Mouse (Mus musculus) midbrain, embryonic 15.5 days (tissue): ENCODE results near the gene Cacnb4. TPM values are rescaled to one million over a fixed set of nuclear protein-coding genes. Genes with fewer than 3 reads are reported as not detected.

ENCODE experiments used
- ATAC-seq: fragments of 200-750 bp; cut with Nextera tagmentation; replicated peaks from 2 replicates; pipeline ENCODE4 v1.8.0; 2017; ENCODE audit warnings: moderate TSS enrichment
- H3K27ac ChIP-seq: fragments of 300-500 bp; sonication (generic); 2 replicates; pipeline ENCODE4 v1.5.1; 2015; ENCODE audit warnings: mild to moderate bottlenecking, inconsistent platforms
- H3K27me3 ChIP-seq: fragments of 300-500 bp; sonication (generic); replicated peaks from 2 replicates; pipeline ENCODE4 v1.6.1; 2015; ENCODE audit warnings: inconsistent platforms
- H3K36me3 ChIP-seq: fragments of 300-500 bp; sonication (generic); replicated peaks from 2 replicates; pipeline ENCODE4 v1.6.1; 2015; ENCODE audit warnings: inconsistent platforms
- H3K4me1 ChIP-seq: fragments of 300-500 bp; sonication (generic); 2 replicates; pipeline ENCODE4 v1.6.1; 2015; ENCODE audit warnings: inconsistent platforms
- H3K4me2 ChIP-seq: fragments of 300-500 bp; sonication (generic); 2 replicates; pipeline ENCODE4 v1.6.1; 2015; ENCODE audit warnings: inconsistent platforms, mild to moderate bottlenecking, moderate library complexity
- H3K4me3 ChIP-seq: fragments of 300-500 bp; sonication (generic); 2 replicates; pipeline ENCODE4 v1.5.1; 2015; ENCODE audit warnings: mild to moderate bottlenecking, inconsistent platforms
- H3K9ac ChIP-seq: fragments of 300-500 bp; sonication (generic); 2 replicates; pipeline ENCODE4 v1.6.1; 2015; ENCODE audit warnings: mild to moderate bottlenecking, inconsistent platforms
- H3K9me3 ChIP-seq: fragments of 300-500 bp; sonication (generic); 2 replicates; pipeline ENCODE4 v1.6.1; 2016; ENCODE audit warnings: inconsistent platforms
- WGBS: fragments of 180-500 bp; shearing (Covaris S2); methylation state at CpG from one replicate; pipeline ENCODE4 v1.1.7; 2015; ENCODE audit warnings: mixed read lengths; 5-methylcytosine and 5-hydroxymethylcytosine counted together
- polyA plus RNA-seq: library from polyadenylated mRNA; unstranded; fragments of >200 nt; fragmentation: Nextera tagmentation; extraction: Ambion mirVana; gene quantifications from 2 replicates; pipeline ENCODE4 v1.2.1, GENCODE M21; 2015

Cacnb4 gene
- polyA plus RNA-seq, 1 experiment from 2014 or later: 13.7 TPM

- H3K27me3 ChIP-seq: no peaks in the 10 kb centered on the region
- H3K36me3 ChIP-seq: no peaks in the 10 kb centered on the region
- WGBS: 90% methylated on average over 6 of the region's 6 CpGs
- no peaks in the 10 kb centered on the region for H3K4me1 ChIP-seq
- H3K9ac ChIP-seq: no peak overlapping the region
- H3K9me3 ChIP-seq: no peaks in the 10 kb centered on the region; the same call in 1 of the 2 replicates
- H3K27ac ChIP-seq: no peak overlapping the region
- no peak overlapping the region for H3K4me3 ChIP-seq
- ATAC-seq: no peak
- H3K4me2 ChIP-seq: no peak overlapping the region
Observed at GRCm38 (mm10) chr2:52686601-52687000, 10.0 kb upstream of the Cacnb4 start.

- H3K4me1 ChIP-seq: peaks cover 19% of the 10 kb centered on the region
- 74% methylated on average over 4 of the region's 4 CpGs for WGBS
- peaks cover 12% of the 10 kb centered on the region; the same call in 1 of the 2 replicates for H3K27me3 ChIP-seq
- H3K36me3 ChIP-seq: no peaks in the 10 kb centered on the region
- no peaks in the 10 kb centered on the region for H3K9me3 ChIP-seq
- ATAC-seq: no peak
- no peak overlapping the region for H3K9ac ChIP-seq
- no peak overlapping the region for H3K4me3 ChIP-seq
- no peak overlapping the region for H3K27ac ChIP-seq
- H3K4me2 ChIP-seq: no peak overlapping the region
Observed at GRCm38 (mm10) chr2:52677589-52677988, 958 bp upstream of the Cacnb4 start.

DNA sequence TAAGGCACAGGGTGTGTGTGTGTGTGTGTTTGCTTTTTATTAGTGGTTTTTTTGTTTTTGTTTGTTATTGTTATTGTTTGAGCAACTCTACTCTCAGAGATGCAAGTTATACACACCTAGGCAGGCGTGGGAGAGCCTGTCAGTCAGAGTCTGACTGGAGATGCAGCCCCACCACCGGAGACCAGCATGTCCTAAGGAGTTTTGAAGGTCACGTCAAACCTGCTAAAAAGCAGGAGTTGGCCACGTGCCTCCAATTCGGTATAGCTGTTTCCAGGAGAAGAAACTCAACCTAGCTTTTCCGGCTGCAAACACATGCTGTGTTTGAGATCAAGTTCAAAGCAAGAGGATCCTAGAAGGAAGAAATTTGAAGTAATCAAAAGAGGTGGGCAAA, 277 bp upstream of the Cacnb4 start:
- no peak for ATAC-seq
- peaks cover 12% of the 10 kb centered on the region; the same call in 1 of the 2 replicates for H3K27me3 ChIP-seq

GRCm38 (mm10) chr2:52675278-52675987, 1.2 kb downstream of the Cacnb4 start:
- Histone ChIP-seq H3K4me3 (peak overlapping the region; percentile 85), H3K27ac (peak overlapping the region; percentile 59), H3K9ac (peak overlapping the region; percentile 73)

More for the DNA sequence above, 277 bp upstream of the Cacnb4 start:
- no peak overlapping the region for H3K27ac ChIP-seq
- no peaks in the 10 kb centered on the region for H3K9me3 ChIP-seq
- 7% methylated on average over 6 of the region's 6 CpGs for WGBS
- no peaks in the 10 kb centered on the region for H3K36me3 ChIP-seq
- H3K9ac ChIP-seq: no peak overlapping the region
- H3K4me1 ChIP-seq: peaks cover 19% of the 10 kb centered on the region
- H3K4me2 ChIP-seq: peak overlapping the region; percentile 98
- H3K4me3 ChIP-seq: peak overlapping the region; percentile 85

GRCm38 (mm10) chr2:52674886-52675277, 1.7 kb downstream of the Cacnb4 start:
- H3K9me3 ChIP-seq: no peaks in the 10 kb centered on the region
- H3K9ac ChIP-seq: no peak overlapping the region
- H3K4me1 ChIP-seq: peaks cover 19% of the 10 kb centered on the region
- peak overlapping the region; percentile 85 for H3K4me3 ChIP-seq
- peaks cover 12% of the 10 kb centered on the region; the same call in 1 of the 2 replicates for H3K27me3 ChIP-seq
- no peak overlapping the region for H3K27ac ChIP-seq
- H3K36me3 ChIP-seq: no peaks in the 10 kb centered on the region
- no peak for ATAC-seq
- peak overlapping the region; percentile 98 for H3K4me2 ChIP-seq
- WGBS: under 1% methylated on average over 19 of the region's 19 CpGs

More at GRCm38 (mm10) chr2:52675278-52675987, 1.2 kb downstream of the Cacnb4 start:
- Histone ChIP-seq H3K9me3 (no peaks in the 10 kb centered on the region), H3K4me2 (peak overlapping the region; percentile 98), H3K4me1 (peaks cover 19% of the 10 kb centered on the region), H3K27me3 (peaks cover 12% of the 10 kb centered on the region; the same call in 1 of the 2 replicates), H3K36me3 (no peaks in the 10 kb centered on the region)
- WGBS: under 1% methylated on average over 35 of the region's 42 CpGs
- peak; percentile 53 for ATAC-seq

DNA sequence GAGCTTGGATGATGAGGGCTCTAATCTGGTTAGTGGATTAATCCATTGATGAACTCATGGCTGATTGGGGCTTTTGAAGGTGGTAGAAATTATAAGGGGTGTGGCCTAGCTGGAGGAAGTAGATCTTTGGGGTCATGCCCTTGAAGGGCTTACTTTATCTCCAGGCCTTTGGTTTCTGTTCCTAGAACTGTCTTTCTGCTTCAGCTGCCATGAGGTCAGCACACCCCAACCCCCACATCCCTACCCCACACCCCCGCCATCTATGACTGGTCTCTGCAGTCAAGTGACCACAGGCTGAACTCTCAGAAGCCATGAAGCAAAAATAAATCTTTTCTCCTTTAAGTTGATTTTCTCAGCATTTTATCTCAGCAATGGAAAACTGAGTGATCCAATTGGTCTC, 3.5 kb downstream of the Cacnb4 start:
- H3K4me3 ChIP-seq: no peak overlapping the region
- no peak overlapping the region for H3K9ac ChIP-seq
- no peaks in the 10 kb centered on the region for H3K36me3 ChIP-seq
- H3K4me2 ChIP-seq: no peak overlapping the region
- no peaks in the 10 kb centered on the region for H3K9me3 ChIP-seq
- H3K27ac ChIP-seq: no peak overlapping the region
- 72% methylated on average over 1 of the region's 1 CpGs for WGBS
- H3K27me3 ChIP-seq: peaks cover 6% of the 10 kb centered on the region; the same call in 1 of the 2 replicates
- ATAC-seq: no peak
- peaks cover 19% of the 10 kb centered on the region for H3K4me1 ChIP-seq

DNA sequence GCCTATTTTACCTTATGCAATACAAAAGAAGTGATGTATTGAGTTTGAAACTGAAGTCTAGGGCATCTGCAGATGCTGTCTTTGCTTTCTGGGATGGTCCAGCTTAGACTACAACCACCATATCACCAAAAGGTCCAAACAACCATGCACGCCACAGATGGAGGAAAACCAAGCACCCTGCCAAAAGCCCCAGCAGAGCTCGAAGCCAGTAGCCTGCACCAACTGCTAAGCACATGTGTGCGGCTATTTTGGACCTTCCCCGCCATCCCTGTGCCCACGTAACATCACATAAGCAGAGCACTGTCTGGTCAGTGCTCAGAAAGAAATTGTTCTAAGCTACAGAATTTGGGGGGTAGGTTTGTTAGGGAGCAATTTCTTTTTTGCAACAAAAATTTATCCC, 5.9 kb downstream of the Cacnb4 start:
- 92% methylated on average over 5 of the region's 5 CpGs for WGBS
- H3K4me3 ChIP-seq: no peak overlapping the region

GRCm38 (mm10) chr2:52668480-52668879, 8.2 kb downstream of the Cacnb4 start:
- Histone ChIP-seq H3K27ac (no peak overlapping the region), H3K36me3 (no peaks in the 10 kb centered on the region), H3K4me1 (no peaks in the 10 kb centered on the region), H3K9ac (no peak overlapping the region), H3K4me3 (no peak overlapping the region), H3K27me3 (0 out of 2 replicates have a peak, but pooled peaks cover 3% of the 10 kb centered on the region), H3K9me3 (no peaks in the 10 kb centered on the region), H3K4me2 (no peak overlapping the region)
- 90% methylated on average over 6 of the region's 6 CpGs for WGBS
- no peak for ATAC-seq

More for the DNA sequence above, 5.9 kb downstream of the Cacnb4 start:
- Histone ChIP-seq H3K36me3 (no peaks in the 10 kb centered on the region), H3K27me3 (peaks cover 6% of the 10 kb centered on the region; the same call in 1 of the 2 replicates), H3K4me2 (no peak overlapping the region), H3K9me3 (no peaks in the 10 kb centered on the region), H3K4me1 (peaks cover 11% of the 10 kb centered on the region), H3K27ac (no peak overlapping the region), H3K9ac (no peak overlapping the region)
- ATAC-seq: no peak

GRCm38 (mm10) chr2:52656722-52657121, 19.9 kb downstream of the Cacnb4 start:
- Histone ChIP-seq H3K27ac (no peak overlapping the region), H3K9ac (no peak overlapping the region), H3K4me1 (no peaks in the 10 kb centered on the region), H3K4me2 (no peak overlapping the region), H3K9me3 (no peaks in the 10 kb centered on the region), H3K27me3 (peaks cover 2% of the 10 kb centered on the region; the same call in 1 of the 2 replicates), H3K4me3 (no peak overlapping the region), H3K36me3 (no peaks in the 10 kb centered on the region)
- ATAC-seq: no peak
- WGBS: 89% methylated on average over 5 of the region's 5 CpGs

GRCm38 (mm10) chr2:52654541-52654940, 22.1 kb downstream of the Cacnb4 start:
- WGBS: 80% methylated on average over 4 of the region's 4 CpGs
- Histone ChIP-seq H3K27ac (no peak overlapping the region), H3K27me3 (no peaks in the 10 kb centered on the region), H3K4me3 (no peak overlapping the region), H3K9ac (no peak overlapping the region), H3K4me2 (no peak overlapping the region), H3K4me1 (no peaks in the 10 kb centered on the region), H3K36me3 (no peaks in the 10 kb centered on the region), H3K9me3 (no peaks in the 10 kb centered on the region)
- no peak for ATAC-seq

DNA sequence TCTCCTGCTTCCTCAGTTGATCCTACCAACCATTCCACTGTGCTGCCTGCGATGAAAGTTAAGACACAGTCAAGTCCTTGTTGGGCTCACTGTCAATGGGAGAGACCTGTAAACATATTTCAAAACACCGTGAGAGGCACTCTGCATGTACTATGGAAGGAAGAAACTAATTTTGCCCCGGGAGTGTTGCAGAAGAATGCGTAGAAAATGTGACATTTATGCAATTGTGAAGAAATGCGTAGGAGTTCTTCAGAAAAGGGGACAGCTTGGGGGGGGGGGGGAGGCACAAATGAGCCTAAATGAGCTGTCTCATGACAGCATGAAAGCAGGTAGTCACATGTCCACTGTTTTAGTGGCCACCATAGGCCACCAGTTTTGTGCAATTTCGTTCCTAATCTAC, 25.1 kb downstream of the Cacnb4 start:
- whole genome bisulfite sequencing: 88% methylated on average over 6 of the region's 6 CpGs

DNA sequence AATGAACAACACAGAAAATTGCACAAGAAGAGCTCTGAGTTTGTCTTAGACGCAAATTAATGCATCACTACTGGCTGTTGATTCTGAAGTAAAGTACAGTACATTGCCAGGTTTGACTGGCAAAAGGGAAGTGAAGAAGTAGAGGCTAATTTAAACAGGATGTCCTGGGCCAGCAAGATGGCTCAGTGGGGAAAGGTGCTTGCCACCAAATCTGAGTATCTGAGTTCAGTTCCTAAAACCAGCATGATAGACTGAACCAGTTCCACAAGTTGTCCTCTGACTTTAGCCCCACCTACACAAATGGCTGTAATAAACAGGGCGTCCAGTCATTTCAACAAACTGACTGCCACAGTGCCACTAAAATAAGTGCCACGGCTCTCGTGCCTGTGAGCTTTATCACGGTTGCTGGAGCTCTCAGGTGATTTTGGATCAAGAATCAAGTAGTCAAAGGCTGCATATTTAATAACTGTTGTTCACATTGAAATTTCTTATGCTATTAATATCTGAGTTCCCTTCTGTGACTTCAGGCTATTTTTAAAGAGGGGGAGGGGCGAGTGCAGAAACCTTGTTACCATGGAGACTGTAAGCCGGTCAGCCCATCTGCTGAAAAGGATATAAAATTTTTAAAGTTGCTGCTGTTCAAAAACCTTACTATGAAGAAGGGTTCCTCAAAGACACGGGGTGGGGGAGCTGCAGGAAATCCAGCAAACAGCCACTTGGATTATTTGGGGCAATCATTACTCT, 29.2 kb downstream of the Cacnb4 start:
- ATAC-seq: peak; percentile 77; the same call in 1 of the 2 replicates
- no peak overlapping the region for H3K4me2 ChIP-seq

More for the DNA sequence above, 25.1 kb downstream of the Cacnb4 start:
- no peak overlapping the region for H3K9ac ChIP-seq
- H3K36me3 ChIP-seq: no peaks in the 10 kb centered on the region
- H3K9me3 ChIP-seq: no peaks in the 10 kb centered on the region
- H3K4me3 ChIP-seq: no peak overlapping the region
- H3K4me1 ChIP-seq: peaks cover 11% of the 10 kb centered on the region
- no peak for ATAC-seq
- no peak overlapping the region for H3K27ac ChIP-seq
- H3K4me2 ChIP-seq: no peak overlapping the region
- no peaks in the 10 kb centered on the region for H3K27me3 ChIP-seq

More for the DNA sequence above, 29.2 kb downstream of the Cacnb4 start:
- Histone ChIP-seq H3K4me3 (no peak overlapping the region), H3K4me1 (peaks cover 11% of the 10 kb centered on the region), H3K9me3 (no peaks in the 10 kb centered on the region), H3K27me3 (no peaks in the 10 kb centered on the region), H3K27ac (peak overlapping the region; percentile 34; the same call in 1 of the 2 replicates), H3K36me3 (no peaks in the 10 kb centered on the region), H3K9ac (no peak overlapping the region)
- 57% methylated on average over 8 of the region's 8 CpGs for whole genome bisulfite sequencing
